Mouse (Mus musculus): Measurements from ENCODE around the gene Sh3glb2.

DNA sequence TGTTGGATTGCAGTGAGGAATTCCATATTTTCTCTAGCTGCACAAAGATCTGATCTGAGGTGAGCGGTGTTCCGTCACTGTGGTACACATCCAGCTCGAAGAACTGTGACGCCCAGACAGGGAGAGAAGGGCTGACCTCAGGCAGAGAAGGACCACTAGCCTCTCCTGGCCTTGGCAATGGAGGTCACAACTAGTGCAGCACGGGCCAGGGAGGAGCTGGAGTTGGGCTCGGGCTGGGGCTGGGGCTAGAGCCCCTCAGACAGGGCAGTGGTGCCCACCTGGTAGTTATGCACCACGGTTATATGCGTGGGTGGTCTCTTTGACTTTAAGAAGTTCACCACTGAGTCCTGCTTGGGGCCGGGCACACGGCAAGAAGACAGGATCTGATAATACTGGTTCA, 48.6 kb upstream of the Sh3glb2 start:
- no peak for TF ChIP-seq CTCF (IDR thresholded peaks at IDR 0.05)
- no peak for TF ChIP-seq EP300 (IDR thresholded peaks at IDR 0.05)
